Mouse (Mus musculus) lung, embryonic 15.5 days (tissue): Measurements from ENCODE around the gene Tmem100. TPM values are rescaled to one million over a fixed set of nuclear protein-coding genes. Genes with fewer than 3 reads are reported as not detected.

Experiments used
- ATAC-seq: fragments of 200-750 bp; cut with Nextera tagmentation; 2 replicates; pipeline ENCODE4 v1.8.0; 2017; ENCODE audit warnings: moderate number of reproducible peaks, borderline replicate concordance; ENCODE audit not compliant: low FRiP score, low TSS enrichment; ENCODE audit errors: extremely low read depth
- H3K27ac ChIP-seq: fragments of 300-500 bp; sonication (generic); 2 replicates; pipeline ENCODE4 v1.5.1; 2015; ENCODE audit warnings: moderate library complexity, mild to moderate bottlenecking, inconsistent platforms
- H3K27me3 ChIP-seq: fragments of 300-500 bp; sonication (generic); 2 replicates; pipeline ENCODE4 v1.6.1; 2015; ENCODE audit warnings: inconsistent platforms
- H3K36me3 ChIP-seq: fragments of 300-500 bp; sonication (generic); 2 replicates; pipeline ENCODE4 v1.6.1; 2015; ENCODE audit warnings: inconsistent platforms
- H3K4me1 ChIP-seq: fragments of 300-500 bp; sonication (generic); 2 replicates; pipeline ENCODE4 v1.6.1; 2015; ENCODE audit warnings: inconsistent platforms
- H3K4me2 ChIP-seq: fragments of 300-500 bp; sonication (generic); 2 replicates; pipeline ENCODE4 v1.6.1; 2015; ENCODE audit warnings: inconsistent platforms, mild to moderate bottlenecking, moderate library complexity
- H3K4me3 ChIP-seq: fragments of 300-500 bp; sonication (generic); 2 replicates; pipeline ENCODE4 v1.5.1; 2015; ENCODE audit warnings: mild to moderate bottlenecking, inconsistent platforms
- H3K9ac ChIP-seq: fragments of 300-500 bp; sonication (generic); 2 replicates; pipeline ENCODE4 v1.6.1; 2015; ENCODE audit warnings: inconsistent platforms
- H3K9me3 ChIP-seq: fragments of 300-500 bp; sonication (generic); 2 replicates; pipeline ENCODE4 v1.6.1; 2016; ENCODE audit warnings: inconsistent platforms
- WGBS: fragments of 180-500 bp; shearing (Covaris S2); methylation state at CpG from one replicate; pipeline ENCODE4 v1.1.7; 2015; 5-methylcytosine and 5-hydroxymethylcytosine counted together
- polyA plus RNA-seq: library from polyadenylated mRNA; unstranded; fragments of >200 nt; fragmentation: Nextera tagmentation; extraction: Ambion mirVana; gene quantifications from 2 replicates; pipeline ENCODE4 v1.2.1, GENCODE M21; 2015

The Tmem100 gene
- polyA plus RNA-seq = 22.4 and 26.6 TPM in 2 replicates

DNA sequence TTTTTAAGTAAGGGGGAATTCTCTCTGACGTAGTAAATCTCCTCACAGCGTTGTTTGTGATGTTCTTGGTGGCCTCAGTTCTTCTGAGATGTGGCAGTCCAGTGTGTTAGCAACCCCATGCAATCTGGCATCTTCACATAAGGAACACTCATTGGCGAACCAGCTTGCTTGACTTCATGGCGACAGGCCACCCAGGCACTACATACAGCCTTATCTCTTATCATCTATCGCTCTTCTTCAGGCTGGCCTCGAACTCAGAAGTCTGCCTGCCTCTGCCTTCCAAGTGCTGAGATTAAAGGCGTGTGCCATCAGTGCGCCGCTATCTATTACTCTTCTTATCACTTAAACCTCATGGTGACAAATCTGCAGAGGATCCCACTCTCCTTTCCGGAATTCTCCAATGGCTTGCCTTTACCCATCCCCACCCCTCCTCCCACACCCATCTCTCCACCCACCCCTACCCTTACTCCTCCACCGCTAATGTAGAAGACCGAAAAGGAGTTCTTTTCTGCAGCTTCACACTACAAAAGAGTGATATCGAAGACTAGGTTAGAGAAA is at the start of gene Tmem100:
Gene Tmem100 (plus strand): TSS at position 508 of the 558 bp plus-strand sequence.
- no peaks in the 10 kb centered on the region for H3K27me3 ChIP-seq
- H3K4me3 ChIP-seq = peak within 1 kb of the TSS; percentile 45
- peak; percentile 11; the same call in 1 of the 2 replicates for ATAC-seq
- peak within 1 kb of the TSS; percentile 36 for H3K9ac ChIP-seq
- H3K4me2 ChIP-seq = peak within 1 kb of the TSS; percentile 54
- no peaks in the 10 kb centered on the region for H3K9me3 ChIP-seq
- H3K36me3 ChIP-seq = no peaks in the 10 kb centered on the region
- WGBS = 41% methylated on average over 13 of the region's 13 CpGs
- H3K4me1 ChIP-seq = peaks cover 38% of the 10 kb centered on the region
- peak within 1 kb of the TSS; percentile 54 for H3K27ac ChIP-seq

DNA sequence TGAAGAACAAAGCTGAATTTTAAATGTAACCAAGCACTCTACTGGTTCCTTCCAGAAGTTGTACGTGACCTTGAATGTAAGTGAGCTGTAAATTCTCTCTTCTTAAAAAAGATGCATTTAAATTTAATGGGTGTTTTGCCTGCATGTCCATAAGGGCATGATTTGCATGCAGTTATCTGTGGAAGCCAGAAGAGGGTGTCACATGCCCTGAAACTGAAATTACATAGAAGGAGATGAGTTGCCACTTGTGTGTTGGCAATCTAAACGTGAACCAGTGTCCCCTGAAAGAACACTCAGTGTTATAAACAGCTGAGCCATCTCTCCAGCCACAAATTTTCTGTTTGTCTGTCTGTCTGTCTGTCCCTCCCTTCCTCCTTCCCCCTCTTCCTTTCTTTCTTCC is 47.2 kb upstream of the Tmem100 start:
- Histone ChIP-seq H3K4me2 (no peak overlapping the region), H3K9me3 (no peaks in the 10 kb centered on the region), H3K27me3 (no peaks in the 10 kb centered on the region), H3K4me3 (no peak overlapping the region), H3K4me1 (peaks cover 13% of the 10 kb centered on the region), H3K36me3 (no peaks in the 10 kb centered on the region), H3K27ac (no peak overlapping the region), H3K9ac (no peak overlapping the region)
- ATAC-seq = no peak
- 63% methylated on average over 2 of the region's 2 CpGs for WGBS

DNA sequence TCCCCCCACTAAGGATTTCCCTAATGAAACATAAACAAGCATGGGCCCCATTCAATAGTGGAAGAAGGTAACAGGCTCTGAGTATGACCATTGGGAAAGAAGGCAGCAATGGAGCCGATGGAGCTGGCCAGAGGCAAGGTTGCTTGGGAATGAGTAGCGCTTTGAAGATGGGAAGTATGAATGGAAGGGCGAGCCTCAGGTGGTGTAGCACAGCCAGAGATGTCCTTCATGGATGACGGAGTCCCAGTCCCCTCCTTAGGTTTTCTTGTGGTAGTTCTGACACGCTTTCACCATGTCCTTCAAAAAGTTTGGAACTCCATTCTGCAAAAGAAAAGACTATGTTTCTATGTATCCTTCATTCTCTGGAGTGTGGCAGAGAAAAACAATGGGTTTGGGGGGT is 45.7 kb upstream of the Tmem100 start:
- 94% methylated on average over 5 of the region's 5 CpGs for WGBS
- Histone ChIP-seq H3K4me3 (no peak overlapping the region), H3K4me2 (no peak overlapping the region), H3K36me3 (no peaks in the 10 kb centered on the region), H3K27ac (no peak overlapping the region), H3K9ac (no peak overlapping the region), H3K4me1 (no peaks in the 10 kb centered on the region), H3K27me3 (no peaks in the 10 kb centered on the region), H3K9me3 (no peaks in the 10 kb centered on the region)
- no peak for ATAC-seq

DNA sequence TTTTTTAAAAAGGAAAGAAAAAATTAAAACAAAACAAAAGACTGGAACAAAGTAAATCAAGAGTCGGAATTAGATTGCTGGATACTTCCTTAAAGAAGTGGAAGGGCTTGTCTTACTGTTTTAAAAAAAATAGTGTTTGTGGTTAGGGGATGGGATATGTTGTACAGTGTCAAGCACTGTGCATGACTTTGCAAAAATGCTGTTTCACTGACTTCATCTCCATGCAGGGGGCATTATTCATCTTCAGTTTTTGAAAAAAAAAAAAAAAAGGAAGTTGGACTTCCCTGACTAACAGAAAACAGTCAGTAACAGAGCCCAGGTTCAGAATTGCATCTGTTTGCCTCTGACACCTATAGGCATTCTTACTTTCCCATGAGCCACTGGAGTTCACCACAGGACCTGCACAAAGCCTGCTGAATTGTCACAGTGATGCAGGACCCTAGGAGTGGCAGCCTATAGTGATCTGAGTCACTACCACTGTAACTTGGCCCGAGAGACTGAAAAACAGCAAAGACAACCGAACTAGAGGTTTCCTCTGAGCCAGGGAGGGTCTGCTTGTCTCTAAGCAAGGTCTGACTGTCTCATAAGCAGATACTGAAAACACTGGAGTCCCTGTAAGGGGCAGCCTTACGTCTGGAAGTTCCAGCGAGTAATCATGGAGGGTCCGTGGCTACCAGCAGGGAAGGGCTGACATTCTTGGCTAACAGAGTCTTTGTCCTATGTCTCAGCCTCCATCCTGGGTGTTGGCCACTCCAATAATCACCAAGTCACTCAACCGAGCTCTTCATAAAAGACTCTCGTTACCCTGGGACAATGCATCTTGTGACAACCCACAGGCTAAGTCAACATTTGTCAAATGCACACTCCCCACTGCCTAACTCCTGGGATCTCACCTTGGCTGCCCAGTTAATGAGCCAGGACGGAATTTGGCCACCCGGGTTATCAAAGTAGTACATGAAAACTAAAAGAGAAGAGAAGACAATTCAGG is 44.7 kb upstream of the Tmem100 start:
- H3K36me3 ChIP-seq = no peaks in the 10 kb centered on the region
- H3K4me1 ChIP-seq = no peaks in the 10 kb centered on the region
- no peaks in the 10 kb centered on the region for H3K9me3 ChIP-seq
- no peak overlapping the region for H3K4me2 ChIP-seq
- WGBS = 58% methylated on average over 10 of the region's 10 CpGs
- no peak overlapping the region for H3K27ac ChIP-seq
- H3K4me3 ChIP-seq = no peak overlapping the region
- no peaks in the 10 kb centered on the region for H3K27me3 ChIP-seq
- H3K9ac ChIP-seq = no peak overlapping the region
- no peak for ATAC-seq

DNA sequence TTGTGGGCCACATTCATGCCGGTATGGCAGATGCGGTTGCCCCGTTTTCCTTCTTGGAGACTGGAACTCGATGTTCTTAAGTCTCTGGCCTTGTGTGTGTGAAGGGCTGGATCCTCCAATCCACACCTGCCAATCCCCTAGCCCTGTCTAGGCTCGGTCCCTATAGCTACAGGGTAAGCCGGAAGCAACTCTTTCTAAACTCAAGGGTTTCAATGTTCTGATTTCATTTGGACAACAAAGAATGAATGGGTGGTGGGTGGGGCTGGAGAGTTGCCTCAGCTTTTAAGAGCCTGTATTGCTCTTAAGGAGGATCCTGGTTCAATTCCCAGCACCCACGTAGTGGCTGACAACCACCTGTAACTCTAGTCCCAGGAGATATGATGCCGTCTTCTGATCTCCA is 43.6 kb upstream of the Tmem100 start:
- ATAC-seq = no peak
- Histone ChIP-seq H3K9ac (no peak overlapping the region), H3K9me3 (no peaks in the 10 kb centered on the region), H3K4me3 (no peak overlapping the region), H3K36me3 (no peaks in the 10 kb centered on the region), H3K27me3 (no peaks in the 10 kb centered on the region), H3K4me2 (no peak overlapping the region), H3K4me1 (no peaks in the 10 kb centered on the region), H3K27ac (no peak overlapping the region)
- 88% methylated on average over 8 of the region's 8 CpGs for WGBS

DNA sequence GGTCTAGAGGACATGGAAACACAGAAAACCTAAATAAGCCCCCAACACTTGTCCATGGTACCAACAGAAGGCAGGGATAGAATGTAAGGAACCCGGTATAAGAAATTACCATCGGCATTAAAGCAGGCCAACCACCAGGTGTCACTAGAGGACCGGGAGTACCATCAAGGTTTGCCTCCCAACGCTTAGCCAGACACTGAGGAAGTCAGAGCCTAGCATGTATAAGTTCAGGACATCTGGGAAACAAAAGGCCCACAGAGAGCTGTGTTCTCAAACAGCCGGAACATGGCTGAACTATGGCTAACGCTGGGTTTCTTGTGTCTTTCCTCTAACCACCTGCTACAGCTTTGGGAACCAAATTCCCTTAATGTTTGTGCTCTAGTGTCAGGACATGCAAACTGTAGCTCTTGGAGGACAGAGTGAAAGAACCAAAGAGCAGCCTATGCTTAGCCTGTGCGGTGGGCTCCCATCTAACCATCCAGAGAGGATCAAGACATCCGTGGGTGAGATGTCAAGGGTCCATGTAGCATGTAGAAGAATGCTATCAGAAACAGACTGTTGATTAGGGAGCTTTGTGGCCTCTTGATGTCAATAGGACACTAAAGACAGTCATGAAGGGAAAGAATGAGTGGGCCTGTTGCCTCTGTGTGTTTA is 41.1 kb upstream of the Tmem100 start:
- no peaks in the 10 kb centered on the region for H3K27me3 ChIP-seq
- no peak overlapping the region for H3K9ac ChIP-seq
- 0 out of 2 replicates have a peak, but pooled peaks have one; percentile 28 for ATAC-seq
- H3K9me3 ChIP-seq = no peaks in the 10 kb centered on the region
- H3K4me3 ChIP-seq = no peak overlapping the region
- 21% methylated on average over 8 of the region's 8 CpGs for whole genome bisulfite sequencing
- peaks cover 8% of the 10 kb centered on the region for H3K4me1 ChIP-seq
- H3K4me2 ChIP-seq = no peak overlapping the region
- no peak overlapping the region for H3K27ac ChIP-seq
- H3K36me3 ChIP-seq = no peaks in the 10 kb centered on the region

DNA sequence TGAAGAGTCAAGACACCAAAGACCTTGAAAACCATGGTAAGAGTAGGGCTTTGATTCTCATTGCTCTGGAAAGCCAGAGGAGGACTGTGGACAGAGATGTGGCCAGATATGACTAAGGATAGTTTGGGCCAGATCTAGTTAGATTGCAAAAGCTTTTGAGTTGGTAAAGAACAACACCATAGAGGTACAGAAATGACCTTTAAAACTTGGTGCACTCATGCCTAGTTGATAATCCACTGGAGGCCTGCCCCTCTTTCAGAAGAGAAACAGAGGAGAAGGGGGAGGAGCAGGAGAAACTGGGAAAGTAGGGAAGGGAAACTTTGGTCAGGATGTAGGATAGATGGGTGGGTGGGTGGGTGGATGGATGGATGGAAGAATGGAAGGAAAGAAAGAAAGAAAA is 38.5 kb upstream of the Tmem100 start:
- H3K4me3 ChIP-seq = no peak overlapping the region
- peaks cover 15% of the 10 kb centered on the region for H3K4me1 ChIP-seq
- no peak overlapping the region for H3K27ac ChIP-seq
- ATAC-seq = no peak
- no peaks in the 10 kb centered on the region for H3K27me3 ChIP-seq
- no peak overlapping the region for H3K9ac ChIP-seq
- no peak overlapping the region for H3K4me2 ChIP-seq
- H3K36me3 ChIP-seq = no peaks in the 10 kb centered on the region
- H3K9me3 ChIP-seq = no peaks in the 10 kb centered on the region

DNA sequence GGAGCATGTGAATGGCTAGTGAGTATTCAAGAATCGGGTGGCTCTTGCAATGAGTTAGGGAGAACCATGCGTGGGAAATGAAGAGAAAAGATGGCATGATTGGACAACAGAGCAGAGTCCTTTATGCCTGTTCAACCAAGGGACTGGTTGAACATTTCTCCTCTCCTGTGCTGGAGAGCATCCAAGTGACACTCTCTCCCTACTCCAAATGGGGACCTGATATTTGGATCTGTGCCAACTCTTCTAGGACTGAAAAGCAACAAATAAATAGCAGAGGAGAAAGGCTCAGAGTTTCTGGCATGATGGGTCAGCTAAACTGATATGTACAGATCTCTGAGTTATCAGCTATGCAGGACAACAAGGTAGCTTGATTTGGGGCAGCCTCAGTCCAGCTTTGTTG is 35.4 kb upstream of the Tmem100 start:
- H3K27me3 ChIP-seq = no peaks in the 10 kb centered on the region
- H3K9me3 ChIP-seq = no peaks in the 10 kb centered on the region
- peaks cover 15% of the 10 kb centered on the region for H3K4me1 ChIP-seq
- no peak for ATAC-seq
- 67% methylated on average over 2 of the region's 2 CpGs for WGBS
- no peak overlapping the region for H3K4me2 ChIP-seq
- no peaks in the 10 kb centered on the region for H3K36me3 ChIP-seq
- no peak overlapping the region for H3K27ac ChIP-seq
- no peak overlapping the region for H3K4me3 ChIP-seq
- no peak overlapping the region for H3K9ac ChIP-seq

DNA sequence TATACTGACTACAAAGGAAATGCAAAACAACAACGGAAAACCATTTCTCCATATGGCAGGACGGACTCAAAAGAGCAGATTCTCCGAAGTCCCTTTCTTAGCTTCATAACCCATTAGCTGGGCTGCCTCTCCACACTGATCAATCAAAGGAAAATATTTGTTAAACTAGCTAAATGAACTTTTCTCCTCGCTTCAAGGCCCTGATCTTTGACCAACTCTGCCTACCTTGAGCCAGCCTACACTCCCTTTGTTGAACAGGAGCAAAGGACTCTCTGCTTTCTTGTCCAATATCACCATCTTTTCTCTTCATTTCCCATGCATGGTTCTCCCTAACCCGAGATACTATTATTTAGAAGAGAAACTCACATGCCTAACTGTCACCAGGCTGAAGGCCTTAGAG is 34.6 kb upstream of the Tmem100 start:
- Histone ChIP-seq H3K36me3 (no peaks in the 10 kb centered on the region), H3K27ac (no peak overlapping the region), H3K27me3 (no peaks in the 10 kb centered on the region), H3K9me3 (no peaks in the 10 kb centered on the region), H3K4me2 (no peak overlapping the region), H3K4me3 (no peak overlapping the region), H3K9ac (no peak overlapping the region), H3K4me1 (peaks cover 15% of the 10 kb centered on the region)
- no peak for ATAC-seq
- 92% methylated on average over 5 of the region's 5 CpGs for WGBS

DNA sequence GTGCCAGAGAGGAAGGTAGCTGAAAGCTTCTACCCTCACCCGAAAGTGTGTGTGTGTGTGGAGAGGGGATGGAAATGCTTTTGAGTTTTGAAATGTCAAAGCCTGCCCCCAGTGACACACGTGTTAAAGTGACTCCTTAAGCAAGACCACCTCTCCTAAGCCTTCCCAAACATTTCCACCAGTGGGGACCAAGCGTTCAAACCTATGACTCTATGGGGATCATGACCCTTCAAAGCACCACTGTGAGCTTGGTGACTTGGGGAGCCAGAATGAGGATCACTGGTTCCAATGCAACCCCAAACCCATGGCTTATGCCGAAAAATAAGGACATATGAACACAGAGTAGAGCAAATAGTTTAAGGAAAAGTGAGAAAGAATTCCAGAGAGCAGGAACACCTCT is 33.7 kb upstream of the Tmem100 start:
- H3K4me2 ChIP-seq = no peak overlapping the region
- H3K4me1 ChIP-seq = peaks cover 15% of the 10 kb centered on the region
- no peak for ATAC-seq
- WGBS = 89% methylated on average over 4 of the region's 4 CpGs
- no peaks in the 10 kb centered on the region for H3K27me3 ChIP-seq
- H3K36me3 ChIP-seq = no peaks in the 10 kb centered on the region
- peak overlapping the region; percentile 24; the same call in 1 of the 2 replicates for H3K27ac ChIP-seq
- no peak overlapping the region for H3K4me3 ChIP-seq
- no peak overlapping the region for H3K9ac ChIP-seq
- H3K9me3 ChIP-seq = no peaks in the 10 kb centered on the region

DNA sequence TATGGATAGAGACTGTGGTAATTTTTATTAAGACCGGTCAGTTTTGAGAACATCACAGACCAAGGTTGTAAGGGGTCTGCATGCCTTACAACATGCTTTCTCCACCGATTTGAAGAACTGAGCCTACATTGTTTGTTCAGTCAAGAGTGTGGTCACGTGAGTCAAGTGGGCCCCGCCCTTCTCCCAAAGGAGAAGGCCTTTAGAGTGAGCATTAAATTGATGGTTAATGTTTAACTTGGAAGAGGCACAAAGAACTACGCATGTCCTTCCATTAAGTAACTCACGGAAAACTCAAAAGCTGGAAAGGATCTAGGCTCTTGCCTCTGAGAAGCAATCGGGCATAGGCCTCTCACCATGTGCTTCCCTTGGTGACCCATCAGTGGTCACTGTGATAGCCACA is 33.3 kb upstream of the Tmem100 start:
- Histone ChIP-seq H3K4me3 (no peak overlapping the region), H3K4me1 (peaks cover 17% of the 10 kb centered on the region), H3K9me3 (no peaks in the 10 kb centered on the region), H3K27ac (peak overlapping the region; percentile 12; the same call in 1 of the 2 replicates), H3K4me2 (no peak overlapping the region), H3K36me3 (no peaks in the 10 kb centered on the region), H3K9ac (no peak overlapping the region), H3K27me3 (no peaks in the 10 kb centered on the region)
- peak; percentile 29; the same call in 1 of the 2 replicates for ATAC-seq
- 60% methylated on average over 7 of the region's 7 CpGs for WGBS
